Mouse (Mus musculus) thymus, adult 2 months (tissue): Measurements from ENCODE around the gene Tuba4a. TPM values are rescaled to one million over a fixed set of nuclear protein-coding genes. Genes with fewer than 3 reads are reported as not detected.

Experiments used
- DNase-seq: peaks from one replicate; pipeline ENCODE4 v3.0.0; 2021
- H3K27ac ChIP-seq: fragments of 200-500 bp; 2 replicates; pipeline ENCODE4 v1.5.1; 2012; ENCODE audit warnings: low read length, control low read depth; ENCODE audit not compliant: control insufficient read depth, insufficient read depth
- H3K27me3 ChIP-seq: fragments of 200-500 bp; 2 replicates; pipeline ENCODE4 v1.6.1; 2012; ENCODE audit warnings: mild to moderate bottlenecking, low read length, moderate library complexity, mixed read lengths; ENCODE audit not compliant: control insufficient read depth, insufficient read depth
- H3K36me3 ChIP-seq: fragments of 200-500 bp; 2 replicates; pipeline ENCODE4 v1.6.1; 2012; ENCODE audit warnings: mild to moderate bottlenecking, low read length, moderate library complexity; ENCODE audit not compliant: control insufficient read depth, insufficient read depth
- H3K4me1 ChIP-seq: fragments of 200-500 bp; replicated peaks from 2 replicates; pipeline ENCODE4 v1.6.1; 2012; ENCODE audit warnings: low read length; ENCODE audit not compliant: control insufficient read depth, insufficient read depth
- H3K4me3 ChIP-seq: fragments of 200-500 bp; 2 replicates; pipeline ENCODE4 v1.5.1; 2012; ENCODE audit warnings: mild to moderate bottlenecking, low read length, control low read depth, moderate library complexity; ENCODE audit not compliant: control insufficient read depth, insufficient read depth
- CTCF ChIP-seq: fragments of 200-500 bp; IDR thresholded peaks from 2 replicates; pipeline ENCODE4 v1.5.1; 2012; ENCODE audit warnings: mild to moderate bottlenecking, control low read depth, low read length, moderate library complexity, borderline replicate concordance; ENCODE audit not compliant: control insufficient read depth, poor library complexity, insufficient read depth; ENCODE audit errors: extremely low read depth
- POLR2A ChIP-seq: fragments of 200-500 bp; IDR thresholded peaks from 2 replicates; pipeline ENCODE4 v1.6.1; 2012; ENCODE audit warnings: mild to moderate bottlenecking, low read length, control low read depth, moderate library complexity; ENCODE audit not compliant: control insufficient read depth, poor library complexity, insufficient read depth; ENCODE audit errors: extremely low read depth
- WGBS: fragments of 180-500 bp; shearing (Covaris S2); methylation state at CpG from one replicate; pipeline ENCODE4 v1.1.7; 2018; 5-methylcytosine and 5-hydroxymethylcytosine counted together
- polyA plus RNA-seq: library from polyadenylated mRNA; depleted of rRNA; stranded (reverse); fragments of >200 nt; gene quantifications from 2 replicates; pipeline ENCODE4 v1.2.3, GENCODE M21; 2012; rRNA removed

The Tuba4a gene
- polyA plus RNA-seq, result 139 and 162 TPM in 2 replicates

GRCm38 (mm10) chr1:75219531-75219930 is at the start of gene Tuba4a:
TSS of gene Tuba4a (minus strand) at chr1:75219865.
- peak within 1 kb of the TSS; percentile 71 for H3K4me3 ChIP-seq
- TF ChIP-seq POLR2A (no peak), CTCF (no peak)
- peaks cover 11% of the 10 kb centered on the region for H3K36me3 ChIP-seq
- H3K27ac ChIP-seq, result peak within 1 kb of the TSS; percentile 47
- no peak for DNase-seq
- WGBS, result 14% methylated on average over 34 of the region's 34 CpGs
- H3K4me1 ChIP-seq, result peaks cover 57% of the 10 kb centered on the region
- H3K27me3 ChIP-seq, result no peaks in the 10 kb centered on the region

- WGBS, result 23% methylated on average over 32 of the region's 32 CpGs
- Histone ChIP-seq H3K27ac (no peak within 1 kb of the TSS), H3K4me3 (no peak within 1 kb of the TSS), H3K27me3 (peaks cover 7% of the 10 kb centered on the region; the same call in 1 of the 2 replicates), H3K4me1 (no peaks in the 10 kb centered on the region), H3K36me3 (no peaks in the 10 kb centered on the region)
- TF ChIP-seq POLR2A (no peak), CTCF (no peak)
- DNase-seq, result no peak
Measured at GRCm38 (mm10) chr1:75264091-75264880, 44.6 kb upstream of the Tuba4a start, which contains the start of gene Ptprn. TSS of gene Ptprn (minus strand) at chr1:75264502.

GRCm38 (mm10) chr1:75262969-75263951 is 43.6 kb upstream of the Tuba4a start:
- H3K36me3 ChIP-seq, result no peaks in the 10 kb centered on the region
- peaks cover 7% of the 10 kb centered on the region; the same call in 1 of the 2 replicates for H3K27me3 ChIP-seq
- DNase-seq, result peak; percentile 54
- H3K27ac ChIP-seq, result no peak overlapping the region
- H3K4me1 ChIP-seq, result no peaks in the 10 kb centered on the region
- TF ChIP-seq POLR2A, result no peak
- no peak for TF ChIP-seq CTCF
- 4% methylated on average over 40 of the region's 40 CpGs for WGBS
- H3K4me3 ChIP-seq, result no peak overlapping the region

DNA sequence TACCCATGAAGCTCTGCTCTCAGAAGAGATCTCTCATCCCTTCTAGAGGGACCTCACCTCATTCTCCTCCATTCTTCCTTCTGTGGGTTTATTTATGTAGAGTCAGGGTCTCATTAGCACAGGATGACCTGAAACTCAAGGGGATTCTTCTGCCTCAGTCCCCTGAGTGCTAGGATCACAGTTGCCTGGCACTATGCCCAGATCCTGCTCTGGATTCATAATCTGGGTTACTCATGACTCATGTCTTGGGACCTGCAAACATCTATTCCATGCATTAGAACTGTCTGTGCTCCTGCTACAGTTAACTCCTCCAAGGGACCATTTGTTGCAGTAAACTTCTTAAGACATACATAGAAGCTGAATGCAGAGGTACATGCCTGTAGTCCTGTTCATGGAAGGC is 41.6 kb upstream of the Tuba4a start:
- H3K27me3 ChIP-seq, result peaks cover 7% of the 10 kb centered on the region; the same call in 1 of the 2 replicates
- H3K4me3 ChIP-seq, result no peak overlapping the region
- H3K4me1 ChIP-seq, result no peaks in the 10 kb centered on the region
- no peak for DNase-seq
- H3K36me3 ChIP-seq, result no peaks in the 10 kb centered on the region
- H3K27ac ChIP-seq, result no peak overlapping the region
- TF ChIP-seq POLR2A (no peak), CTCF (no peak)

- no peak overlapping the region for H3K4me3 ChIP-seq
- no peaks in the 10 kb centered on the region; the same call in 1 of the 2 replicates for H3K27me3 ChIP-seq
- 0 out of 2 replicates have a peak overlapping the region, but pooled peaks have one; percentile 54 for H3K27ac ChIP-seq
- WGBS, result 24% methylated on average over 10 of the region's 10 CpGs
- H3K4me1 ChIP-seq, result peaks cover 26% of the 10 kb centered on the region
- TF ChIP-seq CTCF, result no peak
- no peak for TF ChIP-seq POLR2A
- no peaks in the 10 kb centered on the region for H3K36me3 ChIP-seq
- DNase-seq, result peak; percentile 63
Measured at GRCm38 (mm10) chr1:75255516-75256046, 35.9 kb upstream of the Tuba4a start.

DNA sequence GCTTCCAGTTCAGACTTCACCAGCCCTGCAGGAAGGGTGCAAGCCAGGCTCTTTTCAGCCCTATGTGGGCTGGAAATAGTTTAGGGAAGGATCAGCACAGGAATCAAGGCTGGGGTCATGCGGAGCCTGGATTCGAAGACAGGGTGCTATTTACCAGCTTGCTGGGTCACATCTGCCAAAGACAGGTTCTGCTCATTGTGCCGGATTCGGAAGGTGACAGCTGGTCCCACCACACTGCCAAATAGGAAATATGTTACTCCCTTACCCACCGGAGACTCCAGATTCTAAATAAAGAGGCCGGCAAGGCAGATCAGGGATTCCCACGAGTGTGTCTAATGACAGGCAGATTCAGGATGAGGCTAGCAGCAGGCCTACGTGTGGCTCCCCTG is 35.0 kb upstream of the Tuba4a start:
- DNase-seq, result no peak
- H3K4me3 ChIP-seq, result no peak overlapping the region
- H3K4me1 ChIP-seq, result peaks cover 29% of the 10 kb centered on the region
- H3K36me3 ChIP-seq, result no peaks in the 10 kb centered on the region
- H3K27me3 ChIP-seq, result no peaks in the 10 kb centered on the region
- no peak for TF ChIP-seq POLR2A
- no peak for TF ChIP-seq CTCF
- WGBS, result 82% methylated on average over 8 of the region's 8 CpGs
- no peak overlapping the region for H3K27ac ChIP-seq
